Mouse (Mus musculus): ENCODE data around the gene Hoxa10. TPM values are rescaled to one million over a fixed set of nuclear protein-coding genes. Genes with fewer than 3 reads are reported as not detected.

The Hoxa10 gene
- total and polyA plus RNA-seq, 3 experiments, result not detected

DNA sequence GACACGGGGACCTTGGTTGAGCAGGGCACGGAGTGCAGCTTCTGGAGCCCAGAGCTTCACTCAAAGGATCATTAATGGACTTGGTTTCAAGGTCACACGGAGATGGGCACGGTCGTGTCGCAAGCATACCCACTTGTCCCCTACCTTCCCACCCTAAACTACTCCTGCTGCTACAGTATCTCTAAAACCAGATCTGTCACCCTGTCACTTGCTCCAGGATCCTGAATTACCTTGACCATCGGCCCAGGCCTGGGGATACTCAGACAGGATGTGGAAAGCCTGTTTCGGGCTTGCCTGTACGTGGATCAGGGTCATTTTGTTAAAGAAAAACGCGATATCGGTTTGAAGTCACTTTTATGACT lies 31.0 kb downstream of the Hoxa10 start:
- no peaks in the 10 kb centered on the region for H3K27me3 ChIP-seq (ENCODE audit: control insufficient read depth in 1 of 2, insufficient read depth in 2 of 2, low read length in 2 of 2)
- no peak overlapping the region for H3K4me3 ChIP-seq (ENCODE audit: control insufficient read depth in 1 of 2, insufficient read depth in 1 of 2, low read depth in 2 of 2, low read length in 2 of 2)
- no peak for TF ChIP-seq RCOR1 (IDR thresholded peaks at IDR 0.05; ENCODE audit: low read depth, low read length)
- no peak for TF ChIP-seq EP300 (IDR thresholded peaks at IDR 0.05; ENCODE audit: low read depth in 1 of 2, low read length in 2 of 2)
- TF ChIP-seq POLR2AphosphoS2 (IDR thresholded peaks at IDR 0.05; ENCODE audit: low read length), result no peak
- TF ChIP-seq CHD2 (IDR thresholded peaks at IDR 0.05; ENCODE audit: low read length), result no peak
- TF ChIP-seq BHLHE40 (IDR thresholded peaks at IDR 0.05; ENCODE audit: borderline replicate concordance, low read depth, low read length), result no peak
- no peak for TF ChIP-seq POLR2A (IDR thresholded peaks at IDR 0.05; ENCODE audit: control insufficient read depth in 1 of 2, insufficient read depth in 1 of 2, low read depth in 1 of 2, low read length in 2 of 2, poor library complexity in 1 of 2)
- no peak for TF ChIP-seq MXI1 (IDR thresholded peaks at IDR 0.05; ENCODE audit: low read depth, low read length)
- H3K36me3 ChIP-seq (ENCODE audit: control insufficient read depth in 1 of 2, insufficient read depth in 2 of 2, low read length in 2 of 2), result no peaks in the 10 kb centered on the region
- no peak overlapping the region for H3K9ac ChIP-seq (ENCODE audit: control insufficient read depth, low read depth, low read length, poor library complexity, severe bottlenecking)
- no peak for DNase-seq (ENCODE audit: low read depth, low spot score)
- H3K79me2 ChIP-seq (ENCODE audit: control insufficient read depth, insufficient read depth, low read length, poor library complexity), result no peaks in the 10 kb centered on the region
- H3K27ac ChIP-seq (ENCODE audit: control insufficient read depth, low read depth, low read length), result no peak overlapping the region
- no peaks in the 10 kb centered on the region for H3K4me1 ChIP-seq (ENCODE audit: control insufficient read depth in 1 of 2, insufficient read depth in 2 of 2, low read length in 2 of 2)
- no peaks in the 10 kb centered on the region for H3K9me3 ChIP-seq (replicated peaks; ENCODE audit: insufficient read depth, low read length)

DNA sequence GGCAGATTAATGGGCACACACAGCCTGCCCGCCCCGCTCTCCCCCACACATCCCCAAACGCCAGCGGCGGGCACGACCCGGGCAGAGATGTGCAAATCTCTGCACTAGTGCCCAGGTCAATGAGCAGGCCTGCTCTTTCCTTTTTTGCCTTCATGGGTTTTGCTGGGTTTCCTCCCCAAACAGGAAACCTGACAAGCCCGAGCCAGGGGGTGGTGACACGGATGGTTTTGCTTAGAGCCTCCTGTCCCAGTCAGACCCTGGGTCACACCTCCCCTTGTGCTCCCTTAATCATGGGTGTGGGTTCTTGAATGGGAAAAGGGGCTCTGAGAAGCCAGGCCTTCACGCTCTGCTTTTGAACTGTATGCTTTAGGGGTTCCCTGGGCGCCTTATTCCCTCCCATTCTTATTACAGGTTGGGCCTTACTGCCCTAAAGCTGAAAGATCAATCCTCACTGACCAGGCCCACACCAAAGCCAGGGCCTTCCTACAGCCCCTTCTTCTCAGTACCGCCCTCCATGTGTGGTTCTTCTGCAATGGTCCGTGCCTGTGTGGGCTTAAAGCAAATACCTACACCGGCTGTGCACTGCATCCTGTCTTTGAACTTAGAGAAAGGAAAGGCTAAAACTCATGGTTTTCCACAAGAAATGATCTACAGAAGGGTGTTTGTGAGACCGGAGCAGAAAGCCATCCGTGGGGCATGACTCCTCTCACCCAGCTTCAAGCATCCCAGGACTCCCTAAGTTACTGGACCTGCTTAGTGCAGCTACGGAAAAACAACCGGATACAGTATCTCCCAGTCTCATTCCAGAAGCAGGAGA lies 31.6 kb downstream of the Hoxa10 start:
- no peak for DNase-seq (ENCODE audit: low read depth, low spot score)
- Histone ChIP-seq H3K4me3 (ENCODE audit: control insufficient read depth in 1 of 2, insufficient read depth in 1 of 2, low read depth in 2 of 2, low read length in 2 of 2) (no peak overlapping the region), H3K36me3 (ENCODE audit: control insufficient read depth in 1 of 2, insufficient read depth in 2 of 2, low read length in 2 of 2) (no peaks in the 10 kb centered on the region), H3K79me2 (ENCODE audit: control insufficient read depth, insufficient read depth, low read length, poor library complexity) (no peaks in the 10 kb centered on the region), H3K27ac (ENCODE audit: control insufficient read depth, low read depth, low read length) (no peak overlapping the region), H3K27me3 (ENCODE audit: control insufficient read depth in 1 of 2, insufficient read depth in 2 of 2, low read length in 2 of 2) (no peaks in the 10 kb centered on the region), H3K9ac (ENCODE audit: control insufficient read depth, low read depth, low read length, poor library complexity, severe bottlenecking) (no peak overlapping the region), H3K4me1 (ENCODE audit: control insufficient read depth in 1 of 2, insufficient read depth in 2 of 2, low read length in 2 of 2) (no peaks in the 10 kb centered on the region), H3K9me3 (replicated peaks; ENCODE audit: insufficient read depth, low read length) (no peaks in the 10 kb centered on the region)
- no peak for TF ChIP-seq MAX (IDR thresholded peaks at IDR 0.05; ENCODE audit: low read length)
- no peak for TF ChIP-seq POLR2AphosphoS2 (IDR thresholded peaks at IDR 0.05; ENCODE audit: low read length)
- no peak for TF ChIP-seq GATA1 (IDR thresholded peaks at IDR 0.05; ENCODE audit: low read depth, low read length)
- TF ChIP-seq MYB (IDR thresholded peaks at IDR 0.05; ENCODE audit: low read depth, low read length), result no peak
- no peak for TF ChIP-seq USF2 (IDR thresholded peaks at IDR 0.05; ENCODE audit: borderline replicate concordance in 1 of 2, insufficient read depth in 1 of 2, low read depth in 1 of 2, low read length in 2 of 2)
- no peak for TF ChIP-seq NELFE (IDR thresholded peaks at IDR 0.05; ENCODE audit: low read depth, low read length)
- no peak for TF ChIP-seq POLR2AphosphoS5 (IDR thresholded peaks at IDR 0.05; ENCODE audit: borderline replicate concordance, low read depth, low read length)

Measured in MEL (cell line).